Mouse (Mus musculus): ENCODE measurements around the gene Mmrn2.

GRCm38 (mm10) chr14:34453648-34454047, 78.4 kb downstream of the Mmrn2 start:
- no peak for TF ChIP-seq CTCF (IDR thresholded peaks at IDR 0.05; ENCODE audit: low read depth)
- TF ChIP-seq EP300 (IDR thresholded peaks at IDR 0.05; ENCODE audit: low read depth): no peak

Data from liver, postnatal 0 days (tissue).